Mouse (Mus musculus): ENCODE measurements around the gene Ncbp3.

Ncbp3 gene

GRCm38 (mm10) chr11:73085391-73085790 is 37.8 kb downstream of the Ncbp3 start:
- DNase-seq (ENCODE audit: low read depth in 2 of 2, low spot score in 2 of 2): no peak

- no peak for DNase-seq (ENCODE audit: low read depth in 2 of 2, low spot score in 2 of 2)
These were observed 40.3 kb downstream of the Ncbp3 start for GRCm38 (mm10) chr11:73087700-73088480.

- no peak for DNase-seq (ENCODE audit: low read depth in 2 of 2, low spot score in 2 of 2)
These were observed 42.7 kb downstream of the Ncbp3 start, which contains the start of gene Itgae for GRCm38 (mm10) chr11:73090283-73090682. Gene Itgae, plus strand, starts transcription at chr11:73090583.

- no peak for DNase-seq (ENCODE audit: low read depth in 2 of 2, low spot score in 2 of 2)
These were observed 43.2 kb downstream of the Ncbp3 start for GRCm38 (mm10) chr11:73090826-73091225.

DNA sequence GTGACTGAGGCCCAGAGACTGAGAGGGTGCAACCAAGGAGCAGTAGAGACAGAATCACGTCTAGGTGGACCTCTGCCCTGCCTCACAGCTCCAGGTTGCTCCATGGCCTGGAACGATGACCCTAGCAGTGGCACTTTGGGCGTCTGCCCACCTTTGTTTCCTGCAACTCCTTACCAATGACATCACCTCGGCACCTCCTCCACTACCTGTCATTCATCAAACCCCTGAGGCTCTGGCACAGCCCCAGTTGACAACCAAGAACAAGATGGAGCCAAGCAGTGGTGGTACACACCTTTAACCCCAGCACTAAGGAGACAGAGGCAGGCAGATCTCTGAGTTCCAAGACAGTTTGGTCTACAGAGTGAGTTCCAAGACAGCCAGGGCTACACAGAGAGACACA is 44.5 kb downstream of the Ncbp3 start:
- no peak for DNase-seq (ENCODE audit: low read depth in 2 of 2, low spot score in 2 of 2)

- no peak for DNase-seq (ENCODE audit: low read depth in 2 of 2, low spot score in 2 of 2)
These were observed 45.3 kb downstream of the Ncbp3 start for GRCm38 (mm10) chr11:73092877-73093276.

DNA sequence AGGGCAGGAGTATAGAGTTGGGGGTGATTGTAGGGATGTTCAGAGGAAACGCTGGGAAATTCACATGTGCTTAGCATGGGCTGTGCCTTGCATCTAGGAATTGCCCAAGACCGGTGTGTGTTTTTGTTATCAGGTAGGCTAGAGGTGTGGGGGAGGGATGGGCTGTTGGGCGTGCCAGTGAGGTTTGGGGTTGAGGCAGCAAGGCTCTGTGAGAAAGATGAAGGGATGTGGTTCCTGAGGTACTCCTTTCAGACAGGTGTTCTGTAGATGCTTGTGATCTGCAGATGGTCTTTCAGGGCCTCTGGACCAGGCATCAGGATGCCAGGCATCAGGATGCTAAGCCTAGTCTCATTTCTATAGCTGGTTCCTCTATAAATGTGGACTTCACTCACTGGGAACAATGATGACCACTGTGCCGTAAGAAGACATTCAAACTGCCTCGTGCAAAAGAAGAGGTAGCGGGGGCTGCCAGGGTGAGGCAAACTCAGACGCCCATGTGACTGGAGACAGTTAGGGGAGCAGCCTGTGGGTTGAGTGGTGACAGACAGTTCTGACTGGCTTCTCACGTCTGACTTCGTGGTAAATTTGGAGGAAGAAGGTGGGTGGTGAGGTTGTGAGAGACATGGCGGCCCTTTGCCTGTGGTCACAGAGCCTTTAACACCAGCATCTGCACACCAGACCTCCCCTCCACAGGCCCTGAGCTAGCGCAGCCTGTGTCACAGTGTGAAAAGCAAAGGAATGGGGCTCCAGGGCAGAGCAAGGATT is 46.8 kb downstream of the Ncbp3 start:
- peak; percentile 63 to 67 for DNase-seq (ENCODE audit: low read depth in 2 of 2, low spot score in 2 of 2)

DNA sequence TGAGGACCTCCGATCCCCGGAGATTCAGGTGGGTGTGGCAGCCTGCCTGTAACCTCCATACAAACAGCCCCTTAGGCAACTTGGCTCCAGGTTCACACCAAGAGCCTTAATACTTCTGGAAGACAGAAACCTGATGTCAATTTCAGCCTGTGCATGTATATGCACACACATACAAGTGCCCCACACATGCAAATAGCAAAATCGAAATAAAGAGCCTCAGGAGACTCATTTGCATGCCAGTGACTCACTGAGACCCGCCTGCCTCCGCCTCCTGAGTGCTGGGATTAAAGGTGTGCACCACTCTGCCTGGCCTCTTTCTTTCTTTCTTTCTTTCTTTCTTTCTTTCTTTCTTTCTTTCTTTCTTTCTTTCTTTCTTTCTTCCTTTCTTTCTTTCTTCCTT is 51.3 kb downstream of the Ncbp3 start:
- no peak for DNase-seq (ENCODE audit: low read depth in 2 of 2, low spot score in 2 of 2)

DNA sequence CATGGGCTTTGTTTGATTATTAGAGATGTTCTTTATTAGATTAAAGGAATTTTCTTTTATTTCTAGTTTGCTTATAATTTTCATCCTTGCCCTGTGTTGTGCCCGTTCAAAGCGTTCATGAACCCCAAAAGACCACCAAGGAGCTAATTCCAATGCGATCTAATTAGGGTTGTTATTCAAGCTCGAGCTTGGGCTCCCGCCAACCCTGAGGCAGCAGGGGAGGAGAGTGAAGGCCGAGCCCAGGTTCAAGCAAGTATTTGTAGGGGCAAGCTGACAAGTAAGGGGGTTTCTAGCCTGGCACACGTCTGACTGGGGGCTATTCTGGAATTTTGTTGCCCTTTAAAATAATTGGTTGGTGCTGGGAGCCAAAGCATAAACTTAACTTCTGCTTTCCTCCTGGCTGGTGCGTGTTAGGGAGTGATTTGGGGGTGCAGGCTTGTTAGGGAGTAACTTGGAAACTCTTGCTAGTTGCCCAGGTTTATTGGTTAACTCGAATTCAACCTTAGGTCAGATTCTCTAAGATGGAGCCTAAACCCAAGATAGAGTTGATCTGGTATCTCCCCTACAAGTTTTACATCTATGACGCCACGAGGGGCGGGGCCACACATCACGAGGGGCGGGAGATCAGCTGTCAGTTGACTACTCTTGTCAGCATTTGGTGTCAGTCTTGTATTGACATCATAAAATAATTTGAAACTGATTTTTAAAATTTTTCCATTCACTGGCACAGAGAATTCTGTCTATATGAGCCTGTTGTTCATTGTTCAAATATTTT is 52.6 kb downstream of the Ncbp3 start:
- no peak for DNase-seq (ENCODE audit: low read depth in 2 of 2, low spot score in 2 of 2)

DNA sequence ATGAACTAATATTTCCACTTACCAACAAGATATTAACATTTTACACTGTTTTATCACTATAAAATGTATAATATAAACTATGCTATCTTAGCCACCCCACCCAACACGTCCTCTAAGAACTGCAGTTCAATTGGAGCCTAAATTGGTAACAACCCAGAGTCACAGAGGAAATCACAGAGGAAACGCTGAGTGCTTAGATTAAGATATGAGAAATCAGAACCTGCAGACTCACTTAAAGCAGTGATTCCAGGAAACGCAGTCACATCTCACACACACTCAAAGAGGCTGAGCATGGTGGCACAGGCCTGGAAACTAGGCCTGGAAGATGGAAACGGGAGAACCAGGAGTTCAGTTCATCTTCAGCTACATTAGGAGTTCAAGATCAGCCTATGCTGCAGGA is 53.7 kb downstream of the Ncbp3 start:
- no peak for DNase-seq (ENCODE audit: low read depth in 2 of 2, low spot score in 2 of 2)

DNA sequence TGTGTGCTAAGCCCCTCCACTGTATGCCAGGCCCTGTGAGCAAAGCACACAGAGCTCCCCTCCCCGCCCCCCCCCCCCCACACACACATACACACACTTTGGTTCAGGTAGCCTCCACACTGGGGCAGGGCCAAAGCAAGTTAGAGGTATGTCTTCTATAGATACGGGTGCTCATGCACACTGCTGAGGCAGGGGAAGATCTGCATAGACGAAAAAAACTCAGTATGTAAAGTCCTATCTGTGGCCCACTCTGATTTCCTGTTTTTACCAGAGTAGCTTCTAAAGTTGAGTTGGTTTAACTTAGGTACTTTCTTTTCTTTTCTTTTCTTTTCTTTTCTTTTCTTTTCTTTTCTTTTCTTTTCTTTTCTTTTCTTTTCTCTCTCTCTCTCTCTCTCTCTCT is 57.7 kb downstream of the Ncbp3 start:
- DNase-seq (ENCODE audit: low read depth in 2 of 2, low spot score in 2 of 2): no peak

DNA sequence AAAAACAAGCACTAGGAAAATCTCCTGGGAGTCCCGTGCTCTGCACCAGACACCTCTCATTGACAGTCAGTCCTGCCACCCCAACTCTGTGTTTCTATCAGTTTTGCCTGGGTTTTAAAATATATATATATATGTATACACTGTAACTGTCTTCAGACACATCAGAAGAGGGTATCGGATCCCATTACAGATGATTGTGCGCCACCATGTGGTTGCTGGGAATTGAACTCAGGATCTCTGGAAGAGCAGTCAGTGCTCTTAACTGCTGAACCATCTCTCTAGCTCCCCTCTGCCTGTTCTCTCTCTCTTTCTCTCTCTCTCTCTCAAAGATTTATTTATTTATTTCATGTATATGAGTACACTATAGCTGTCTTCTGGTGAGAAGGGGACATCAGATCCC is 59.8 kb downstream of the Ncbp3 start:
- peak in 1 of 2 experiments; percentile 61 for DNase-seq (ENCODE audit: low read depth in 2 of 2, low spot score in 2 of 2)

- peak in 1 of 2 experiments; percentile 54 for DNase-seq (ENCODE audit: low read depth in 2 of 2, low spot score in 2 of 2)
These were observed 60.8 kb downstream of the Ncbp3 start for GRCm38 (mm10) chr11:73108195-73108897.

DNA sequence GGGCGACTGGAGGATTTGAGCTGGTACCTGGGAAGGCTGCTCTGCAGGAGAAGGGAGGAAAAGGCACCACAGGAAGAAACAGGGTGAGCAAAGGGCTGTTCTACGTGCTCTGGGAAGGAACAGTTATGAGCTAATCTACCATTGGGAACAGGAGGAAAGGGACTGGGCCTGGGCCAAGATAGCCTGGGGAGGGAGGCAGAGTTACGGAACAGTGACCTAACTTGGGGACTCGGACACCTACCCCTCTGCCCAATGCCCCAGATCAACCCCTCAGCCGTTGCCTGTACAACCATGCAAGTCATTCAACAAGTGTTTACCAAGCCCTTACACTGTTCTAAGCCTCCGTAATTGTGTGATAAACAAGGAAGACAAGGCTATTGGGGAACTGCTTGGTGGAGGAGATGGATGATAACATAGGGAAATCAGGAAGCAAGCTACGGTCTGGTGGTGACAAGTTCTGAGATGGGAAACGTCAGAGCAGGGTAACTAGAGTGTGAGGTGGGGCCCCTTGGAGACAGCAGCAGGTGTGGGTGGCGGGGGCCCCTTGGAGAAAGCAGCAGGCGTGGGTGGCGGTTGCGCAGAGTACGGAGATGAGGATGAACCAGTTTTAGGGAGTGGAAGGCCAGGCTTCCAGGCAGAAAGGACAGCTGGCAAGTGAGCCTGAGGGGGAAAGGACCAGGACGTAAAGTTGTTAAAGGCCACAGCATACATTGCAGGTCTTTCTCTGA is 61.5 kb downstream of the Ncbp3 start:
- no peak for DNase-seq (ENCODE audit: low read depth in 2 of 2, low spot score in 2 of 2)

DNA sequence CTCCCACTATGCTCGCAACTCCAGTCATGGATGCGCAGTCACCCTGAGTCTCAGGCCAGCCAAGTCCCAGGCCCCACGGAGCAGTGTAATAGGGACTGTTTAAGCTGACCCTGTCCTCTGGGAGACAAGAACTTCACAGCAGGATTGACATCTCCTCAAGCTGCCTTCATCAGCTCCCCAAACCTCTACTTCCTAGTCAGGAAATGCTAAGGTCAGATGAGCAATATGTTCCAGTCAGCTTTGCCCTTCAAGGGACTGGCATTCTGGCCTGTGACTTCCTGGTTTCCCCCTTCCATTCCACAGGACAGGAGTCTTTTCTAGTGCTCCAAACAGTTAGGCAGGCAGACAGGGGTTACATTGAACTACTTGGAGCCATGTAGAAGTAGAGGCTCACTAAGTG is 62.4 kb downstream of the Ncbp3 start:
- no peak for DNase-seq (ENCODE audit: low read depth in 2 of 2, low spot score in 2 of 2)

DNA sequence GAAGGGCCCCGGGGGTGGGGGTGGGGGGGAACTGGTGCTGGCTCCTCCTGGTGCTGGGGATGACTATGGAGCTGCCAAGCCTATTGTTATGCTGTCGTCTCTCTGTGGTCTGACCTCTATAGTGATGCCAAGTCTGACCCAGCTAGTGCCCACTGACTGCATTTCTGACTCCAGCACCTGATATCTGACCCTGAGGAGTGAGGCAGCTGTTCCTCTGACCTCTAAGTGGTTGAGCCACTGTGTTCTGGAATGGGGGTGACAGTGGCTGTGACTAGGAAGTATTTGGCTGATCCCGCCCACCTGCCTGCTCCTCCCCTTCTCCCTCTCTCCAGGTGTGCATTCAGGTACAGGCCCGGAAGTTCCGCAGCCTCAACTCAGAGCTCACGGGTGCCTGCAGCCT is 63.8 kb downstream of the Ncbp3 start:
- DNase-seq (ENCODE audit: low read depth in 2 of 2, low spot score in 2 of 2): no peak

GRCm38 (mm10) chr11:73126495-73126894 is 78.9 kb downstream of the Ncbp3 start:
- no peak for DNase-seq (ENCODE audit: low read depth in 2 of 2, low spot score in 2 of 2)

GRCm38 (mm10) chr11:73131020-73131419 is 83.4 kb downstream of the Ncbp3 start:
- peak in 1 of 2 experiments; percentile 24 for DNase-seq (ENCODE audit: low read depth in 2 of 2, low spot score in 2 of 2)

- no peak for DNase-seq (ENCODE audit: low read depth in 2 of 2, low spot score in 2 of 2)
These were observed 85.4 kb downstream of the Ncbp3 start for GRCm38 (mm10) chr11:73132999-73133398.

DNA sequence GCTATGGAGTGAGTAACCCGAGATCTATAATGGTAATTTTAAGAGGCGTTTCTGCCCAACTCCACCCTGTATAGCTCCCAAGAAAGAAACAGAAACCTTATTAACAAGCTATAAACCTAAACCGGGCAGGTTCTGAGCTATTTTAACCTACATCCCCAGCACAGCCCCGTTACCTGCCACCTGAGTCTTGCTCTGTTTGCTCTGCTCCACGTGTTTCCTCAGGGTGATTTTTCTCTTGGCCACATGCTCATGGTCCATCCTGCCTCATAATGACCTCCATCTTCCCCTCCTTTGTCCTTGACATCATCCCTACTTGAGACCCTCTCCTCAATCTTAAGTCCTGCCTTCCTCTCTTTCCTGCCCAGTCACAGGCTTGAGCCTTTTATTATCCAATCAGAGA is 86.6 kb downstream of the Ncbp3 start:
- DNase-seq (ENCODE audit: low read depth in 2 of 2, low spot score in 2 of 2): no peak
